Mouse (Mus musculus) mouse embryonic stem cell (cell line): ENCODE measurements around the gene Ciao2b.

Experiments used
- in situ Hi-C, 2 experiments: fragments of 300-500 bp; cut with MboI; formaldehyde crosslinking; loops; 1 replicate in 1 of 2; 3 replicates in 1 of 2; pipeline ENCODE4 v1.14.3; 2019 to 2020; ENCODE audit warnings: low sequenced_read_pairs in 2 of 2, low pct_unique_long_range_greater_than_20kb in 1 of 2, mixed read lengths in 1 of 2; ENCODE audit not compliant: unreplicated experiment in 1 of 2

Gene Ciao2b

DNA sequence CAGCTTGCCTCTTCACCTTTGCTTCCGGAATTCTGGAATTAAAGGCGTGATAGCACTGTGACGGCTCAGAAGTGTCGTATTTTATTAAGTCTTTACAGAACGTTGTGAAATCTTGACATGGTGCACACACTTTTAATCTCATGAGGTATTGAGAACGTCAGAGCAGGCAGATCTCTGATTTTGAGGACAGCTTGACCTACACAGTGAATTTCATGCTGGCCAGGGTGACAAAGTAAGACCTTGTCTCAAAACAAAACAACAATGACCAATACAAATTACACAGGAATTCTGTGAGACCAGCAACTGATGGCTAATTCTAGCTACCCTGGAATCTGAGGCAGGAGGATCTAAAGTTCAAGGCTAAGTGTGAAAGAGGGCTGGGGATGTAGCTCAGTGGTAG, 49.2 kb downstream of the Ciao2b start:
- in situ Hi-C loops: no loop called here

GRCm38 (mm10) chr8:104591856-104592255, 49.9 kb downstream of the Ciao2b start:
- in situ Hi-C loops: no loop called here

GRCm38 (mm10) chr8:104591133-104591834, 50.5 kb downstream of the Ciao2b start, which contains the start of gene Pdp2:
Gene Pdp2 (plus strand): TSS chr8:104591451.
- in situ Hi-C loops: no loop called here

- in situ Hi-C loops: no loop called here
These were observed 51.5 kb downstream of the Ciao2b start for GRCm38 (mm10) chr8:104590284-104590683.
